In the genomic region with DNA sequence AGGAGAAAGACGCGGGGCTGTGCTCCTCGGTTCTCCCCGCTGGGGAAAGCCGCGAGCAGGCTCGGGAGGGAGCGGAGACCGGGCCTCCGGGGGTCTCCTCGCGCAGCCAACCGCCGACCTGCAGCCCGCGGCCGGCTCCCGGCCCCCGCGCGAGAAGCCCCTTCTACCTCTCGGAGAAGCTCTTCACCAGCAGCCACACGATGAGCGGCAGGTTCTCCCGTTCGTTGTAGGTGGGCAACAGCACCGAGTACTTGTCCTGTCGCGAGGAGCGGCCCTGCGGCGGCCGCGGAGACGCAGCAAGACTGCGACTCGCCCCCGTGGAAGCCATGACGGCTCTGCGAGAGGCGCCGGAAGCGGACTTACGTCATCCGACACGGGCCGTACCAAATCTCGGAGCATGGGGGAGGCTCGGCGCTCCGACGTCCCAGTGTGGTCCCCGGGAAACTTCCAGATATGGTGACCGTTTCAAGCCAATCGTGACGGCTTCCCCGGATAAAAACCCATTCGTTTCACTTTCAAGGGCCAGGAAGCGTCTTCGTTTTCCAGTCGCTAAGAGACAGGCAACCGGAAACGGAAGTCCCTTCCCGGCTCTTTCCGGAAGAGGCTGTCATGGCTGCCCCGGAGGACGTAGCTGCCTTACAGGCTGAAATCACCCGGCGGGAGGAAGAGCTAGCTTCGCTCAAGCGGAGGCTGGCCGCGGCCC, we compare ENCODE assay signal across 7 mouse cellular contexts. TPM values are rescaled to one million over a fixed set of nuclear protein-coding genes. Genes with fewer than 3 reads are reported as not detected.
A peak's percentile ranks its signal among the peaks of the same experiment; 100 is the strongest.
DNase-seq lines count a peak whose midpoint lies in the region; ATAC-seq lines count a peak whose summit lies in the region.

A gene (minus strand): TSS at position 339 of the 703 bp plus-strand sequence.
A gene (minus strand): TSS at position 566 of the 703 bp plus-strand sequence.
A gene (plus strand): TSS at position 597 of the 703 bp plus-strand sequence.

- peak within 1 kb of the TSS; percentile 81 for H3K9ac ChIP-seq in limb, embryonic 11.5 days (ENCODE audit: low read length)
- peak within 1 kb of the TSS; percentile 88 for H3K9ac ChIP-seq in midbrain, embryonic 14.5 days (replicated peaks; ENCODE audit: low read length)

- H3K27me3 ChIP-seq in embryonic facial prominence, embryonic 10.5 days (replicated peaks; ENCODE audit: low read depth, poor library complexity, severe bottlenecking): no peaks in the 10 kb centered on the region
- no peaks in the 10 kb centered on the region for H3K27me3 ChIP-seq in limb, embryonic 11.5 days (ENCODE audit: control insufficient read depth, insufficient read depth, low read length)
- H3K27me3 ChIP-seq in midbrain, embryonic 14.5 days (ENCODE audit: control insufficient read depth, insufficient read depth, low read length): no peaks in the 10 kb centered on the region

- peak; percentile 72 for ATAC-seq in granulocyte monocyte progenitor cell, adult 5-6 weeks (replicated peaks; ENCODE audit: poor library complexity, severe bottlenecking)
- peak; percentile 61; the same call in 1 of the 2 replicates for ATAC-seq in limb, embryonic 11.5 days (ENCODE audit: insufficient number of reproducible peaks, low FRiP score, low TSS enrichment, low read depth)
- ATAC-seq in midbrain, embryonic 14.5 days (ENCODE audit: low FRiP score, low TSS enrichment): peak; percentile 88

- peaks cover 52% of the 10 kb centered on the region for H3K36me3 ChIP-seq in embryonic facial prominence, embryonic 10.5 days (replicated peaks)
- H3K36me3 ChIP-seq in limb, embryonic 11.5 days (ENCODE audit: control insufficient read depth, insufficient read depth, low read length): peaks cover 9% of the 10 kb centered on the region; the same call in 1 of the 2 replicates
- H3K36me3 ChIP-seq in midbrain, embryonic 14.5 days (ENCODE audit: control insufficient read depth, insufficient read depth, low read length): peaks cover 25% of the 10 kb centered on the region

- H3K27ac ChIP-seq in embryonic facial prominence, embryonic 10.5 days (replicated peaks): peak within 1 kb of the TSS; percentile 95
- peak within 1 kb of the TSS; percentile 83 for H3K27ac ChIP-seq in limb, embryonic 11.5 days (replicated peaks; ENCODE audit: low read depth, low read length)
- peak within 1 kb of the TSS; percentile 95 for H3K27ac ChIP-seq in midbrain, embryonic 14.5 days (replicated peaks; ENCODE audit: low read depth, low read length)

- H3K4me2 ChIP-seq in limb, embryonic 11.5 days (ENCODE audit: low read depth, severe bottlenecking): peak within 1 kb of the TSS; percentile 99
- peak within 1 kb of the TSS; percentile 98 for H3K4me2 ChIP-seq in midbrain, embryonic 14.5 days (ENCODE audit: low read length)

- peak; percentile 90 for DNase-seq in adrenal gland, postnatal 10 days
- peak; percentile 90 for DNase-seq in embryonic facial prominence, embryonic 10.5 days (ENCODE audit: low spot score)
- DNase-seq in kidney, adult 11 months: peak; percentile 88
- peak; percentile 89 for DNase-seq in limb, embryonic 11.5 days (ENCODE audit: low spot score)
- DNase-seq in midbrain, embryonic 14.5 days: peak; percentile 93
- peak; percentile 74 to 82 for DNase-seq in spleen, adult 18-20 months

- H3K4me3 ChIP-seq in embryonic facial prominence, embryonic 10.5 days: peak within 1 kb of the TSS; percentile 98
- H3K4me3 ChIP-seq in limb, embryonic 11.5 days (ENCODE audit: low read depth, low read length): peak within 1 kb of the TSS; percentile 100
- peak within 1 kb of the TSS; percentile 98 for H3K4me3 ChIP-seq in midbrain, embryonic 14.5 days (replicated peaks; ENCODE audit: low read depth, low read length)

- WGBS in embryonic facial prominence, embryonic 10.5 days: under 1% methylated on average over 73 of the region's 73 CpGs
- under 1% methylated on average over 70 of the region's 73 CpGs for WGBS in limb, embryonic 11.5 days
- whole genome bisulfite sequencing in midbrain, embryonic 14.5 days: under 1% methylated on average over 73 of the region's 73 CpGs

- no peaks in the 10 kb centered on the region for H3K9me3 ChIP-seq in embryonic facial prominence, embryonic 10.5 days
- H3K9me3 ChIP-seq in limb, embryonic 11.5 days (ENCODE audit: control insufficient read depth, low read length): no peaks in the 10 kb centered on the region
- H3K9me3 ChIP-seq in midbrain, embryonic 14.5 days (ENCODE audit: control insufficient read depth, low read length): no peaks in the 10 kb centered on the region

- H3K4me1 ChIP-seq in embryonic facial prominence, embryonic 10.5 days: peaks cover 31% of the 10 kb centered on the region
- H3K4me1 ChIP-seq in limb, embryonic 11.5 days (ENCODE audit: control insufficient read depth, insufficient read depth, low read length): peaks cover 16% of the 10 kb centered on the region
- H3K4me1 ChIP-seq in midbrain, embryonic 14.5 days (ENCODE audit: control insufficient read depth, insufficient read depth, low read length): peaks cover 30% of the 10 kb centered on the region

RNA-seq across cellular contexts. Expression of the first gene that starts in this region (rescaled TPM):
- 10 to 100 TPM; 21.9 to 24.6 TPM for total RNA-seq in adrenal gland, postnatal 10 days (2021)
- 17.9 and 20.7 TPM in 2 replicates for polyA plus RNA-seq in embryonic facial prominence, embryonic 10.5 days (2016; fragmentation: Nextera tagmentation; extraction: Ambion mirVana)
- total RNA-seq in granulocyte monocyte progenitor cell, adult 5-6 weeks (2014; fragmentation: Nextera tagmentation): 36.9 and 50.4 TPM in 2 replicates
- 38.6 and 39.8 TPM in 2 replicates for total RNA-seq in granulocyte monocyte progenitor cell, adult 5-6 weeks (2017)
- polyA plus RNA-seq in limb, embryonic 11.5 days (2014; fragmentation: Nextera tagmentation; extraction: Ambion mirVana): 27.8 and 28.5 TPM in 2 replicates
- polyA plus RNA-seq in midbrain, embryonic 14.5 days (2014; fragmentation: Nextera tagmentation; extraction: Ambion mirVana): 35.8 and 35.9 TPM in 2 replicates

RNA-seq across cellular contexts. Expression of the second gene that starts in this region (rescaled TPM):
- total RNA-seq in adrenal gland, postnatal 10 days (2021): 100 to 1,000 TPM; 102 to 112 TPM
- polyA plus RNA-seq in embryonic facial prominence, embryonic 10.5 days (2016; fragmentation: Nextera tagmentation; extraction: Ambion mirVana): 71.5 and 72.5 TPM in 2 replicates
- total RNA-seq in granulocyte monocyte progenitor cell, adult 5-6 weeks (2014; fragmentation: Nextera tagmentation): 54.1 and 58.0 TPM in 2 replicates
- total RNA-seq in granulocyte monocyte progenitor cell, adult 5-6 weeks (2017): 46.7 and 54.9 TPM in 2 replicates
- 51.3 and 54.7 TPM in 2 replicates for polyA plus RNA-seq in limb, embryonic 11.5 days (2014; fragmentation: Nextera tagmentation; extraction: Ambion mirVana)
- polyA plus RNA-seq in midbrain, embryonic 14.5 days (2014; fragmentation: Nextera tagmentation; extraction: Ambion mirVana): 61.1 and 75.4 TPM in 2 replicates

RNA-seq across cellular contexts. Expression of the third gene that starts in this region (rescaled TPM):
- total RNA-seq in adrenal gland, postnatal 10 days (2021): 10 to 100 TPM; 10.1 to 15.2 TPM
- polyA plus RNA-seq in embryonic facial prominence, embryonic 10.5 days (2016; fragmentation: Nextera tagmentation; extraction: Ambion mirVana): 6.4 and 6.6 TPM in 2 replicates
- total RNA-seq in granulocyte monocyte progenitor cell, adult 5-6 weeks (2014; fragmentation: Nextera tagmentation): 4.1 and 6.0 TPM in 2 replicates
- total RNA-seq in granulocyte monocyte progenitor cell, adult 5-6 weeks (2017): 3.2 and 3.7 TPM in 2 replicates
- 7.0 and 8.9 TPM in 2 replicates for polyA plus RNA-seq in limb, embryonic 11.5 days (2014; fragmentation: Nextera tagmentation; extraction: Ambion mirVana)
- 10.3 and 10.8 TPM in 2 replicates for polyA plus RNA-seq in midbrain, embryonic 14.5 days (2014; fragmentation: Nextera tagmentation; extraction: Ambion mirVana)

Comparison
In these comparisons a context has a peak if more than half of its experiments do, and no peak if none do; other contexts are left out.
1. Peak in every context shown above with its lines: DNase-seq, ATAC-seq, H3K4me3 ChIP-seq and H3K27ac ChIP-seq.